Mouse (Mus musculus) megakaryocyte, adult 5-6 weeks (primary cell): ENCODE data around the gene Ppp6r1. TPM values are rescaled to one million over a fixed set of nuclear protein-coding genes. Genes with fewer than 3 reads are reported as not detected.

Source experiments
- ATAC-seq: 2 replicates; pipeline ENCODE4 v1.8.0; 2016; ENCODE audit warnings: mild to moderate bottlenecking, inconsistent platforms; ENCODE audit not compliant: poor library complexity, severe bottlenecking
- total RNA-seq, 2 experiments: library from RNA; stranded (forward) in 1 of 2; stranded (reverse) in 1 of 2; fragments of 153-499, 151-499 nt in 1 of 2; fragments of 221-1000, 200-1000 nt in 1 of 2; gene quantifications; 2 replicates each; pipeline versions ENCODE4 v1.2.3 to v1.2.4; 2015 to 2017

Gene Ppp6r1
- total RNA-seq, 2 experiments from 2014 or later = 72.6 to 85.6 TPM

DNA sequence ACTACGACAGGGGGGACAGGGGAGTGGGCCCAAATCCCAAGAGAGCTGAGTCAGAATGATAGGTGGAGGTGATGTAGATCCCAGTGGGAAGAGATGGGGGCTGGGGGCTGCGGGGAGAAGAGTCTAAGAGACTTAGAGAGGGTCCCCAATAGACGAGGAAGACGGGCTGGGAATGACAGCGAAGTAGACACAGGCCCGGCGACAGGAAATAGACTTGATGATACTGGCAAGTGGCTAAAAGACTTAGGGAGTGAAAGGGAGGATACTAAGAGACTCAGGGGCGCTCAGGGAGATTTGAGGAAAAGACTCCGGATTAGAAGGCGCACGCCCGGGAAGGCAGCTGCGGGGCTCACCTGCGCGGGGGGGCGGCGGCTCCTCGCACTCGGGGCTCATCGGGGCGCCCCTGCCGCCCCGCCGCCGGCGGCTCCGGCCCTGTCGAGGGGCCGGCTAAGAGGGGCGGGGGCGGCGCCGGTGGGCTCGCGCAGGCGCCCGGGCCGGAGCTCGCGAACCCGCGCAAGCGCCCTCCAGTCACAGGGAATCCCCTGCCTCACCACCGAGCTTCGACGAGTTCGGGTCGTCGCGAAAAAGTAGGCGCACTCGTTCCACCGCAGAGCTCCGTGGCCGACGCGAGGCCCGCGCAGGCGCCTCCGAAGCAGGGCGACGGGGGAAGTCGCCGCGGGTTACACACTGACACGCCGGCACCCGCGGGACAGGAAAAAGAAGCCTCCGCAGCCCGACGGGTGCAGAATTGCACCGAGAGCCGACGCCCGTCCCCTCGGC lies 501 bp downstream of the Ppp6r1 start:
- peak; percentile 41 for ATAC-seq

DNA sequence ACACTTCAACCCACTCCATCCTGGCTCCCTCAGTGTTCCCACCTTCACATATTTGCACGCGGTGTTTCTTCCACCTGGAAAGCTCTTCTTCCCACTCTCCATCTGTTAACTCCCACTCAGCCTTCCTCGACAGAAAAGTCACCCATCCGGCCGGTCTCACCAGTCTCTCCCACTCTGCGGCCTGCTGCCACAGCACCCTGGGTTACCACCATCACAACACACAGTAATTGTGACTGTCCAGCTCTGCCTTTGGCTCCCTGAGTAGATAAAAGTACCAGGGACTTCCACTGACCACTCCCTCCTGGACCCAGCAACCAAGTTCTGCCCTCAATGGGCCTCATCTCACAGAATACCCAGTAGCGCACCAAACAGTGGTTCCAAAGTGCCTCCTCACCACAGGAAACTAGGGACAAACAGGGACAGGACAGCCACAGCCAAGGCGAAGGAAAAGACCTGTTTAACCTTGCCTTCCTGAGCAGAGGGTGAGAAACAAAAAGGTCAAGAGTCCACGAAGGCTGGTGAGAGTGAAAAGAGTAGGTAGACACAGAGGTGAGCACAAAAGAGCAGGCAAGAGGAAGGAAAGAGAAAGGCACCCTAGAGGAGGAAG lies 1.2 kb downstream of the Ppp6r1 start:
- ATAC-seq = no peak

DNA sequence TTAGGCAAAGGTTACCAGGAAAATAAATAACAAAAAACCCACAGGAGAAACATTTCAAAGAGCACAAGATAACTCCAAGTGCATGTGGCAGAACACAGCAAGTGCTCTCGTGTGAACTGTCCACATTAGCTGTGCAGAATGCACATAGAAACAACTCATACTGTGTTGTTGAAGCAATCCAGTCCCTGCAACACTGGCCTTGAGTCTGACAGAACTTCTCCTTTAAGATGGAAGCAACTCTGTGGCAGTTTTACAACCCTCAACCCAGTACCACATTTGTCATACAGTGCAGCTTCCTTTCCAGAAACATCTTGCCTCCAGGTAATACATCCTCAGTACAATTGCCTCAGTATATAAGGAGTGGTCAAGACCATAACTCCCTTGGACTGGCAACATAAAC lies 2.0 kb downstream of the Ppp6r1 start:
- peak; percentile 9; the same call in 1 of the 2 replicates for ATAC-seq

DNA sequence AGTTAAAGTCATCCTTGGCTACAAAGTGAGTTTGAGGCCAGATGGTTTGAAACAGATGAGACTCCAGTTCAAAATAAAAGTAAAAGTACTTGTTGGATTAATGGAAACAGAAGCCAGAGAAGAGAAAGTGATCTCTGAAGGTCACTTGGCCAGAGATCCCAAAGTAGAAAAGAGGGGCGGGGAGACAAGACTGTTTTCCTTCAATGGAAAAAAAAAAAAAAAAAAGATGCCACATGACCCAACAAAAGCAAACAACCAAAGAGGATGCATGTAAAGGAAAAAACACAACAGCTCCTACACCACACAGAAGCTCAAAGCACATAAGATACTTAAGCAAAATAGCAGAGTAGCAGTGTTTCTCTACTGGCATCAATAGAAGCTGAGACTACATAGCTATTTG lies 2.9 kb downstream of the Ppp6r1 start:
- ATAC-seq = no peak

DNA sequence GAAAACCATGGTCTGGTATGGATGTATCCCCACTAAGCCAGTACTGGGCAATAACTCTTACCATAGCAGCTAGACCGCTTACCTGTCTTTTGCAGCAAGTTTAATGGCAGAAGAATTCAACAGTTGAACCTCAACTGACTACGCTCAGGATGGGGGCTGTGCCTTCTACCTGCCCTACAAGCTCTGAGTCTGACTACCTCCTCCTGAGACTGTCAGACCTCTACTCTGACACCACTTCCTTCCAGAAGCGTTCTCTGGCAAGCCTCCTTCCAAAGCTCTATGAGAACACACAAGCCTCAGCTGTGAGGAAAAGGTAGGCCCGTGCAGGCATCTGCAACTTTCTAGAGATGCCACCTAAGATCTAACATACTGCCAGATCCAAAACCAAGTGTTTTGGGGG lies 3.4 kb downstream of the Ppp6r1 start:
- ATAC-seq = no peak

DNA sequence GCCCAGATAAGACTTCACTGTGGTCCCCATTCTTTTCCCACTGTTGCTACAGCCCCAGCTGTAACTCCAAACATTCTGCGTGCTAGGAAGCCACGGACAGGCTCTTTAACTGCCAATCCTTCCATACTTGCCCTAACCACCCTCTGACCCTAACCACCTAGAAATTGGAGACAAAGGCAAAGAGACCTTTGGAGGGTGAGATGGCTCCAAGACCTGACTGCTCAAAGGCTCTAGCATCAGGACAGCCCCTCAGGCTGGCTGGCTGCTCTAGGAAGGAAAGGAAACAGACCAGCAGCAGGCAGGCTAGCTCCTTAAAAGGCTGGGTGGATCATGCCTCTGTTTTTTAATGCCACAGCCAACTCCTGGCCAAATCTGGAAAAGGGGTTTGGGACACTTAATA lies 4.6 kb downstream of the Ppp6r1 start:
- no peak for ATAC-seq

DNA sequence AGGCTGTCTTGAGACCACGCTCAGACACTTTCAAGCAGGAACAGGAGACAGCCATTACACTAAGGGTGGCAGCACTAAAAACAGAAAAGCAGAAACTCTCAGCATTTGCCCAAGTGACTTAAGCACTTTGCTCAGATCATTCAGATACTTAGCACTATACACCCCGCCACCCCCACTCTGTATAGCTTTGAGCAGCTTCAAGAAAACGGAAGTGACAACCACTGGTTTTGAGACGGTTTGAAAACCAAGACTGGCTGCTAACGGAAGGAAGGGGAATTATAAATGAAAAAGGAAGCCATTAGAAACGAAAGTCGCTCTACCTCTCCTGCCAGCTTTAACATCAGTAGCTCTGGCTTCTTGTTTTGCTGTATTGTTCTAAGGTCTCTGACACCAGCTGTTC lies 5.0 kb downstream of the Ppp6r1 start:
- ATAC-seq = peak; percentile 71

DNA sequence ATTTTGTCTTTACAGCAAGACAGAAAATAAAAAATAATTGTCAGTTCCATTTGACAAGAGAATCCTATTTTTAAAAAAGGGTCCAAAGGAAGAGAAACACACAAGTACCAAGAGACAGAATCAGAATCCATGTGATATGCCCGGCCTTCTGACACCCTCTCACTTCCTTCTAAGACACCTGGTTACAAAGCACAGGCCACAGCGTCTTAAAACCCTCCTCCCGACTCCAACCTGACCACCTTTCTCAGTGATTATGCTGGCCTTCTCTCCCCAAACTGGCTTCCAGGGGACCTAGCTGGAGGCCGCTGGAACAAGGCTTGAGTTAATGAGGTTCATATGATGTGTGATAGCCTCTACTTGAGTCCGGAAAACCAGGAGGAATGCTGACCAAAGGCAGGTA lies 5.5 kb downstream of the Ppp6r1 start:
- peak; percentile 7; the same call in 1 of the 2 replicates for ATAC-seq

DNA sequence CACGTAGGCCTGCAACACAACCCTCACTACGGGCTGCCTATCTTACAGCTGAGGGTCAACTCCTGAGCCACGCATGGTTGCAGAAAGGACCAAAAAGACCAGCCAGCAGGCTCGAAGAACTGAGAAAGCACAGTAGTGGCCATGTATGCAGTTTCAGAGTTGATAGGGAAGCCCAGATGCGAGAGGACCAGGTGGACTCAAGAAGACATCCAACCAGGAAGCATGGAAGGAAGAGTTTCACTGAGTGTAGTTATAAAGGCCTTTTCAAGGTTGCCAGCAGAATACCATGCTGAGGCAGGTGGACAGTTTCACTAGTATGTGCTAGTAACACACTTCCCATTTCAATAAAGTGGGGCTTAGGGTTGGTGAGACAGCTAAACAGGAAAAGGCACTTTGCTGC lies 6.1 kb downstream of the Ppp6r1 start:
- ATAC-seq = no peak

DNA sequence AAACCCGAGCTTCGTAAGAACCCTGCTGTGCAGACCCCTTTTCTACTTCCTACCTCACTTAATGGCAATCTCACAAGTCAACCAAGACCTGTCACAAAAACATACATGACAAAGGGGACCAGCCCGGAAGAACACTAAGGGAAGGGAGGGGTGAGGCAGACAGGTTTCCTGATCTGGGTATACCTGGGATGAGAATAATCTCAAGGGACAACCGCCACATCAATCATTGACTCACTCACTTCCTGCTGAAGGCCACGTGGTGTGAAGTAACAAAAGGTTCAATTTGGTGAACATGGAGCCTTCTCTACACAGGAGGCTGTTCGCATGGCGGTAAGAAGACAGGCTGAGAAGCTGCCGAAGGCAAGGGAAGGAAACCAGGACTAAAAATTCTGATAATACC lies 7.2 kb downstream of the Ppp6r1 start:
- 0 out of 2 replicates have a peak, but pooled peaks have one; percentile 10 for ATAC-seq

DNA sequence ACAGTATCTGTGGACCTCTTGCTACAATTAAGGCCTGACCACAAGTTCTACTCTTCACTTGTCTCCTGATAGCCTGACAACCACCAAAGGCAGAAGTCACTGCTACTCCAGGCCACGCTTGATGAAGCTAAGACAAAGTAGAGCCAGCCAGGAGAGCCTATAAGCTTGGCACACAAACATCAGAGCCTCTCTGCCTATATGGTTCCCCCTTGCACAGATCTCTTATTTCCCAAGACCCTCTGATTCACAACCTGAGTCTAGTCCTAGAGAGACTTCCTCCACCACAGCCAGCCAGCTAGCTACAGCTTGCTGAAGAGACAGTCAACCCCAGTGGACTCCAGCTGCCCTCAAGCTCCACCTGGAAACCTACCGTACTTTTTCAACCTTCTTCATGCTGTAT lies 10.8 kb downstream of the Ppp6r1 start:
- ATAC-seq = 0 out of 2 replicates have a peak, but pooled peaks have one; percentile 19

DNA sequence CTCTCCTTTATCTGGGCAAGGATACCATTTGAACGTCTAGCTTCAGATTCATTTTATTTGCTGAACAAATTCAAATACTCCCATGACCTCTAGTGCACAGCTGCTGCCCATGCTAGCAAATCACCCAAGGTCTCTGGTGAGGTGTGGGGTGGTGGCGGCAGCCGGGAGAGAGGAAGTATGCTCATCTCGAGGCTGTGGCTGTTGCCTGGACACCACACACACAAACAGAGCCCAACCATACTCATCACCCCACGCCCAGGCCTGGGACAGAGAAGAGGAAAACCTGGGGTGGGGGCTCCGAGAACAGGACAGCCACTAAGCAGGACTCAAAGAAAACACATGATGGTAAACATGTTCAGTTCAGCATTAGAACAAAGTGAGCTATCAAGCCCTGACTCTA lies 11.5 kb downstream of the Ppp6r1 start:
- peak; percentile 90 for ATAC-seq

DNA sequence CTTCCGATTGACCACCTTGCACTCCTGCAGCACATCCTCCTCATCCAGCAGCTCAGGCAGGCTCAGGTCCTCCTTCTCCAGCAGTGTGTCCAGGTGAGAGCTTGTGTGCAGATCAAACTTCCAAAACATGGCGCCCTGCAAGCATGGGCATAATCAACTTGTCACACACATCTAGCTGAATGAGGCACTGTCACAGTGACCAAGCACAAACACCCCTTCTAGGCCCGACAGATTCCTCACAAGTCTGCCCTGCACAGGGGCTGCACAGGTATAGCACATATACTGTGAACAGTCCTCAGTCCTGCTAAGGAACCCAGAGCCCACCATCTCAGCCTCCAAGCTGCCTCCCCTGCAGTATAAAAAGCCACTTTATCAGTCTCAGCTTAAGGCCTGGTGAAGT lies 12.0 kb downstream of the Ppp6r1 start:
- ATAC-seq = no peak

DNA sequence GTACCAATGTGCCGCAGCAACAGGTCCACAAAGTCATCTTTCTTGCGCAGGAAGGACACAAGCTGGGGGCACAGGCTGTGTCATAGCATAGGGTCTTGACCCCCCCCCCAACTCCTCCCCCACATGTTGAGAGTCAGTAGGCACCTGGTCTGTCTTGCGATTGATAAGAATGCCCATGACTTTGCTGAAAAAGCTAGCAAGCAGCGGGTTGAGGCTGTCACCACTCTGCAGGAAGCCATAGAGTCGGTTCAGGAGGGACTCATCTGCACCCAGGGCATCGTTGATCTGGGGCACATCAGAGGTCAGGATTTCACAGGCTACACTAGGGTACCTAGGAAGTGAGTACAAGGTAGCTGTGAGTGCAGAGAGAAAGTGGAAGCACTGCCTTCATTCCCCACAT lies 15.6 kb downstream of the Ppp6r1 start:
- ATAC-seq = no peak

DNA sequence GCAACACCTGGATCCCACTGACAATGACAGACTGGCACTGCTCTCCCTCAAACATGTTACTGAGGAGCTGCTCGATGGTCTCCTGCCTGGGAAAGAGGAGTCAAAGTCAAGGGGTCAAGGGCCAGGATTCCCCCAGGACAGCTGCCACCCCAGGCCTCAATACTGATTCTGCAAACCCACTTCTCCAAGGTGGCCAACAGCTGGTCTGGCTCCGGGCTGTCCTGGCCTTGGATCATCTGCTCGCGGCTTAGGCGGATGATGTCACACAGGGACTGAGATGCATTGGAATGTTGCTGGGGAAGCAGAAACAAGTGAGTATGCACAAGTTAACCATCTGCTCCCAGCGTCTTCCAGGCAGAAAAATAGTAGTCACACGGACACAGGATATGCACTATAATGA lies 16.9 kb downstream of the Ppp6r1 start:
- no peak for ATAC-seq

DNA sequence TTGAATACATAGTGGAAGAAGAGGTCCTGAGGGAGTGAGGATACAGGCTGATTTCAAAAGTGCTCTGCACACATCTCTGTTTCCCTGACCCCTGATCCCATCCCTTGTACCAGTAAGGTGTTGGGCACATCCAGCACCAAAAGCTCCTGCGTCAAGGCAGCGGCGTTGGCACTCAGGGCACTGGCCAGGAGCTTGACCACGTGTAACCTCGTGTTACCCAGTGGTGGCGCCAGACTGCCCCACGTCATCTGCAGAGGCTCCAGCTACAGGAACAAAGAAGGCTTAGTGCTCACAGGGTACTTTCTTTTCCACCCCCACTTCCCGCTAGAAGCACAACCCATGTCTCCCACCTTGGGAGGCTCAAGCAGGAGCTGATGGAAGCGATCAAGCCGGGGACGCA lies 17.7 kb downstream of the Ppp6r1 start:
- ATAC-seq = no peak

DNA sequence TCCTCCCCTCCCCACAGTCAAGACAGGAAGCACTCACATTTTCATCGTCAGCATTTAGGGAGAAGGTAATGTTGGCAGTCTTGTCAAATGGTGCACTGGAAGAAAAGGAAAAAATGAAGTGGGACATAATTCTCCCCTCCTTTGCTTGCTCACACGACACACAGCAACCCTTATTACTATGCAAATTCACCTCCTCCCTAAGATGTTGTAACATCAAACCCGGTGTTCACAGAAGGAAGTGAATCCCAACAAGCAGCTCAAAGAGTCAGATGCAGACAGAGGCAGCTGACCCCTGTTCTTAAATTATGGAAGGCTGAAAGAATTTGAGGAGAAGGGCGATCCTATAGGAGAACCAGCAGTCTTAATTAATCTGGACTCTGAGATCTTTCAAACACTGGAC lies 22.6 kb downstream of the Ppp6r1 start:
- ATAC-seq = peak; percentile 66

DNA sequence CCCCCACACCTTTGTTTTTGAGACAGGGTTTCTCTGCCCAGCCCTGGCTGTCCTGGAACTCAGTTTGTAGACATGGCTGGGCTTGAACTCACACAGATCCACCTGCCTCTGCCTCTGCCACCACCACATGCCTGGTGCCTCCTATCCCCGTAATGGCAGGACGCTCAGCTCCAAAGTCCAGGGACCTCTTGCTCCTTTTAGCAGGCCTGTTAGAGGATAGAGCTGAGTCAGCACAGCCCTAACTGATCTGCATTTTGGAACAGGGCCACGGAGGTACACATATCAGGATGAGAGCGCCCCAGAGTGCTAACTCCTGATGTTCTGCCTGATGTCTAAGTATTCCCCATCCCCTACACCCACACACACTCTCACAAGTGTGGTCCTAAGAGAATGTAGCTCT lies 27.8 kb downstream of the Ppp6r1 start, which contains the start of gene Tmem86b:
Tmem86b (minus strand) TSS at position 392 of the 400 bp plus-strand sequence.
- ATAC-seq = no peak

DNA sequence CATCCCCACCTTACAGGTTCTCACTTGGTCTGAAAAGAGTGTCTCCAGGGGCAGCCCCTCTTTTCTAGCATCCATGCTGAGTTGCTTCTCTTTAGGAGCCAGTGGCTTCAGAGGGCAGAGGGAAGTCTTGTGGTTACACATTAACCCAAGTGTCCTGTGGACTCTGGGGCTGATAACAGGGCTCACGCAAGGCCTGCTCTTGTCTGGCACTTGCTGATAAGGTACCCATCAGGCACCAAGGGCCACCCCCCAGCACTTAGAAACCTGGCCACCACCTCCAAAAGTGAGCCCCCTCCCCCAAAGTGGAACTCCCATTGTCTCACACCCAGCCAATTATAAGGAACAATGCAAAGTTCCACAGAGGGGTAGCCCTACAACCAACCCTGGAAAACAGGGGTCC lies 28.6 kb downstream of the Ppp6r1 start:
- peak; percentile 58 for ATAC-seq

DNA sequence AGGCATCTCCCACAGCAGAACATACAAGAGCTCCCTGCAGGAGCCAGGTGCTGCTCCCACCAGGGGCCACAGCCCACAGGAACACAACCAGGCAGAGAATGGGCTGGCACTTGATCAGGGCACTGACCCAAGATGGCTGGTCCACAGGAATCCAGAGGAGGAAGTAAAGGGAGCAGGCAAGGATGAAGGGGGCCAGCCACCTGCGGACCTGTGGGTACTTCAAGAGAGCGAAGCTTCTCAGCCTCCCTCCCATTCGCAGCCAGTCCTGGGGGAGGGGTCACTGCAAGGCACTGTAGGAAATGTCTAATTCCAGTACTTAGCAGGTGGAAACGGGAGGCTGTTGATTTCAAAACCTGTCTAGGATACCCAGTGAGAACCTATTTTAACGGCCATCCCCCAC lies 29.2 kb downstream of the Ppp6r1 start:
- ATAC-seq = no peak

DNA sequence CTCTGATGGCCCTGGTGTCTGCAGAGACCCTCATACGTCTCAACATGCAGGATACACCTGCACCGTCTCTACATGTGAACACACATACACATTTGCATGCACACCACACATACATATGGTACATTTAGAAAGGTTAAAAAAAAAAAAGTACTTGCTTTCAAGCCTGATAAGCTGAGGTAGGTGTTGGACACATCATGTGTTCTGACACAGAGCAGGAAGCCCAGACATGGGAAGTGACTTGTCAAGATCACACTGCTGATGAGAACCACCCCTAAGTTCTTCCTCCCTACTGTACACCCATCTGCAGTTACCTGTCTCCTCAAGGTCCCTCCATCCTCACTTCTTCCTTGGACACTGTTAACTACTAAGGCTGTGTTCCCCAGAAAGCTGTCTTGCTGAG lies 32.9 kb downstream of the Ppp6r1 start:
- ATAC-seq = peak; percentile 22; the same call in 1 of the 2 replicates

DNA sequence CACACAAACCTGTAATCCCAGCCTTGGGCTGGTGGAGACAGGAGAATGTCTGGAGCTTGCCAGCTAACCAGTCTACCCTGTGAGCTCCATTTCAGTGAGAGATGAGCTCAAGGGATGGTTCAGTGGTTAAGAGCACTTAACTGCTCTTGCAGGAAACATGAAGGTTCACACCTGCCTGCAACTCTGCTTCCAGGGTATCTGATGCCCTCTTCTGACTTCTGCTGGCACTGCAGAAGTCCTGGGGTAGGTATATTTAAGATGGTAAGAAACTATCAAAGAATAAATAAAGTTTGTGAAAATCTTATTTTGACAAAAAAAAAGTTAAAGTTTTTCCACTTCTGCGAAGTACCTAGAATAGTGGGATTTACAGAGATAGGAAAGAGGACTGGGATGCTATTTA lies 34.5 kb downstream of the Ppp6r1 start:
- ATAC-seq = peak; percentile 55
